8 mouse cellular contexts compared by ENCODE assay signal in the genomic region with DNA sequence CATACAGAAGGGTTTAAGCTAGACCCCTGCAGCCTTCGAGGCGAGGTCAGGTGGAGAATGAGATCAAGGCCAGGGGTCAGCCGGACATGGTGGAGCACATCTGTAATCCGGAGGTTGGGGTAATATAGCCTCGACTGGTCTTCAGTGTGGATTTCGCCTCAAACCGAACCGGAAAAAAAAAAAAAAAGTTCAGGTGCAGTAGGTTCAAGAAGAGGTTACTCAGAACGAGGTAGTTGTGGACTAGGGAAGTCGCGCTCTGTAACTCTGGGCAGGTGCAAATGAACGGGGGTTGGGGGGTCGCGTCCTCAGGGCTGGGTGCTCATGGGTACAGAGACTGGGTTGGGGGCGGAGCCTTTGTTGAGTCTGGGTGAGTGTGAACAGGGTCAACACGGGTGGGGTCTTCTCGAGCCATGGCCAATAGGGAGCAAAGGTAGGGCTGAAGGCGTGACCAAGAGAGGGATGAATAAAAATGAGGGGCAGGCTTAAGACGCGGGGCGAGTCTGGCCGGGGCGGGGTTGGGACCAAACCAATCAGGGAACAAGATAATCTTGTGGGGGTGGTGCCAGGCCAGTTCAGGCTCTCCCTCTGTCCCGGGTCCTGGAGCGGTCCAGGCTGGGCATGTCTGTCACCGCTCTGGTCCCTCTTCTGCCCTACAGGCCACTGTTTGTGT. TPM values are rescaled to one million over a fixed set of nuclear protein-coding genes. Genes with fewer than 3 reads are reported as not detected.
DNase-seq lines count a peak whose midpoint lies in the region; ATAC-seq and TF ChIP-seq lines count a peak whose summit lies in the region.

No protein-coding gene starts in this region.

- H3K27me3 ChIP-seq in thymus, adult 2 months (ENCODE audit: control insufficient read depth, insufficient read depth, low read length): no peaks in the 10 kb centered on the region; the same call in 1 of the 2 replicates
- H3K27me3 ChIP-seq in hindbrain, postnatal 0 days (ENCODE audit: insufficient read depth, low read length): 0 out of 2 replicates have a peak, but pooled peaks cover 3% of the 10 kb centered on the region

- ATAC-seq in hindbrain, postnatal 0 days: peak; percentile 84

- DNase-seq in thymus, adult 2 months: peak; percentile 9
- no peak for DNase-seq in thymus, postnatal 0 days (ENCODE audit: low spot score)
- peak; percentile 59 to 67 for DNase-seq in cerebellum, postnatal 36 days
- DNase-seq in gastrocnemius, postnatal 10 days: peak; percentile 67
- peak; percentile 68 for DNase-seq in hindbrain, postnatal 0 days (ENCODE audit: low spot score)
- DNase-seq in left cerebral cortex, postnatal 4 days: peak; percentile 72
- peak; percentile 83 for DNase-seq in mesoderm, embryonic 11.5 days (ENCODE audit: low read depth, low spot score)
- DNase-seq in spleen, postnatal 4 days (ENCODE audit: low spot score in 2 of 2): peak; percentile 36 to 68

- no peak overlapping the region; the same call in 1 of the 2 replicates for H3K4me3 ChIP-seq in thymus, adult 2 months (ENCODE audit: control insufficient read depth, insufficient read depth, low read length)
- peak overlapping the region; percentile 38 for H3K4me3 ChIP-seq in hindbrain, postnatal 0 days (ENCODE audit: low read length)

- H3K4me1 ChIP-seq in thymus, adult 2 months (replicated peaks; ENCODE audit: control insufficient read depth, insufficient read depth, low read length): 0 out of 2 replicates have a peak, but pooled peaks cover 10% of the 10 kb centered on the region
- no peaks in the 10 kb centered on the region for H3K4me1 ChIP-seq in hindbrain, postnatal 0 days (ENCODE audit: insufficient read depth, low read length)

- no peak overlapping the region for H3K27ac ChIP-seq in thymus, adult 2 months (ENCODE audit: control insufficient read depth, insufficient read depth, low read length)
- H3K27ac ChIP-seq in hindbrain, postnatal 0 days: no peak overlapping the region

- 2% methylated on average over 26 of the region's 26 CpGs for WGBS in thymus, adult 2 months
- WGBS in hindbrain, postnatal 0 days: 4% methylated on average over 26 of the region's 26 CpGs

- H3K4me2 ChIP-seq in hindbrain, postnatal 0 days (ENCODE audit: low read depth, low read length): peak overlapping the region; percentile 78

- H3K9me3 ChIP-seq in hindbrain, postnatal 0 days (ENCODE audit: low read length): no peaks in the 10 kb centered on the region

- no peak for TF ChIP-seq CTCF in thymus, adult 2 months (IDR thresholded peaks at IDR 0.05; ENCODE audit: borderline replicate concordance, control insufficient read depth, extremely low read depth, insufficient read depth, low read length, poor library complexity)
- no peak for TF ChIP-seq CTCF in hindbrain, postnatal 0 days (IDR thresholded peaks at IDR 0.05; ENCODE audit: low read depth)

- H3K9ac ChIP-seq in hindbrain, postnatal 0 days (replicated peaks; ENCODE audit: low read length): peak overlapping the region; percentile 28; the same call in 1 of the 2 replicates

- intact Hi-C loops in left cerebral cortex, postnatal 4 days (cut with DNase I): loop anchor here (10.0 kb wide), 2 partner anchors 92 to 172 kb away; partner anchors contain the start of gene Ubn1

- H3K36me3 ChIP-seq in thymus, adult 2 months (ENCODE audit: control insufficient read depth, insufficient read depth, low read length): no peaks in the 10 kb centered on the region
- H3K36me3 ChIP-seq in hindbrain, postnatal 0 days (ENCODE audit: insufficient read depth, low read length): no peaks in the 10 kb centered on the region

- no peak for TF ChIP-seq POLR2A in thymus, adult 2 months (IDR thresholded peaks at IDR 0.05; ENCODE audit: control insufficient read depth, extremely low read depth, insufficient read depth, low read length, poor library complexity)

RNA-seq across cellular contexts. Expression of gene Sec14l5, which starts 0.4 kb away (rescaled TPM):
- 1.5 and 2.0 TPM in 2 replicates for polyA plus RNA-seq in thymus, adult 2 months (2012; rRNA removed)
- polyA plus RNA-seq in thymus, postnatal 0 days (2015; fragmentation: Nextera tagmentation; extraction: Ambion mirVana): 0.41 and 0.42 TPM in 2 replicates
- total RNA-seq in gastrocnemius, postnatal 10 days (2021): 10 to 100 TPM in 1 of 2 experiments, 1 to 10 TPM in 1; 8.8 to 13.3 TPM
- 0.21 and 0.29 TPM in 2 replicates for total RNA-seq in hindbrain, postnatal 0 days (2014; rRNA removed)
- polyA plus RNA-seq in hindbrain, postnatal 0 days (2015; fragmentation: Nextera tagmentation; extraction: Ambion mirVana): 0.09 and 0.18 TPM in 2 replicates
- total RNA-seq in left cerebral cortex, postnatal 4 days (2021): under 1 TPM; 0.10 to 0.18 TPM

RNA-seq across cellular contexts. Expression of gene Ppl, which starts 14.3 kb away (rescaled TPM):
- polyA plus RNA-seq in thymus, adult 2 months (2012; rRNA removed): 1.0 and 1.3 TPM in 2 replicates
- polyA plus RNA-seq in thymus, postnatal 0 days (2015; fragmentation: Nextera tagmentation; extraction: Ambion mirVana): 0.49 and 1.0 TPM in 2 replicates
- under 1 TPM; 0.12 to 0.25 TPM for total RNA-seq in gastrocnemius, postnatal 10 days (2021)
- 0.07 and 0.16 TPM in 2 replicates for total RNA-seq in hindbrain, postnatal 0 days (2014; rRNA removed)
- polyA plus RNA-seq in hindbrain, postnatal 0 days (2015; fragmentation: Nextera tagmentation; extraction: Ambion mirVana): 0.13 and 0.16 TPM in 2 replicates
- total RNA-seq in left cerebral cortex, postnatal 4 days (2021): under 1 TPM; 0.18 to 0.26 TPM

RNA-seq across cellular contexts. Expression of gene Nagpa, which starts 57.3 kb away (rescaled TPM):
- 54.8 and 59.7 TPM in 2 replicates for polyA plus RNA-seq in thymus, adult 2 months (2012; rRNA removed)
- 16.3 and 18.0 TPM in 2 replicates for polyA plus RNA-seq in thymus, postnatal 0 days (2015; fragmentation: Nextera tagmentation; extraction: Ambion mirVana)
- total RNA-seq in gastrocnemius, postnatal 10 days (2021): 1 to 10 TPM; 6.6 to 7.0 TPM
- 8.5 and 10.0 TPM in 2 replicates for total RNA-seq in hindbrain, postnatal 0 days (2014; rRNA removed)
- polyA plus RNA-seq in hindbrain, postnatal 0 days (2015; fragmentation: Nextera tagmentation; extraction: Ambion mirVana): 7.4 and 8.6 TPM in 2 replicates
- total RNA-seq in left cerebral cortex, postnatal 4 days (2021): 1 to 10 TPM; 6.8 to 7.5 TPM
